Mouse (Mus musculus): ENCODE results near the gene Tll2. TPM values are rescaled to one million over a fixed set of nuclear protein-coding genes. Genes with fewer than 3 reads are reported as not detected.

The Tll2 gene
- polyA plus RNA-seq, 1 experiment = not detected

DNA sequence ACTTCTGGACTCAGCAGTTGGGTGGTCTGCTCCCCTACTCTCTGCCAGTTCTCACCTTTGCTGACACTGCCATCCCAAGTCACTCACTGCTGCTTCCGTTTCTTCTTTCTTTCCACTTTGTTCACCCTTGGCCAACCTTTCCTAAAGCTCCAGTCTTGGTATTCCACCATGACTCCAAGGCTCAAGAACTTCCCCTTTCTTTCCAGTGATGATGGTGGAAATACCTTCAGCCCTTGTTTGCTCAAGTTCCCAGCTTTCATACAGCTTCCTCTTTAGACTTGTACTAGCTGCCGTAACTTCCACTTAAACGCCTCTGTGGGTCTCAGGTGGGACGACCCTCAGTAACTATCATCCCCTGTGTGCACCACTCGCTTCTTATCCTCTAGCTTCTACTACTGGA lies 35.4 kb upstream of the Tll2 start:
- H3K27me3 ChIP-seq (ENCODE audit: control insufficient read depth, insufficient read depth, insufficient read length) = no peaks in the 10 kb centered on the region
- H3ac ChIP-seq (ENCODE audit: control insufficient read depth, insufficient read length, low read depth) = no peak overlapping the region
- peaks cover 90% of the 10 kb centered on the region for H3K36me3 ChIP-seq (ENCODE audit: control insufficient read depth, insufficient read depth)
- TF ChIP-seq USF1 (IDR thresholded peaks at IDR 0.05; ENCODE audit: low read depth) = no peak
- no peak for TF ChIP-seq CEBPB (IDR thresholded peaks at IDR 0.05; ENCODE audit: low read depth)
- no peak for TF ChIP-seq MYOG (IDR thresholded peaks at IDR 0.05; ENCODE audit: control insufficient read depth, extremely low read depth, insufficient read length)
- no peak for TF ChIP-seq MYOD1 (IDR thresholded peaks at IDR 0.05; ENCODE audit: control insufficient read depth, insufficient read length, low read depth)
- no peak for TF ChIP-seq CTCF (IDR thresholded peaks at IDR 0.05; ENCODE audit: control insufficient read depth, insufficient read depth, insufficient read length)
- TF ChIP-seq FOSL1 (IDR thresholded peaks at IDR 0.05; ENCODE audit: insufficient read depth, low read length, poor library complexity, severe bottlenecking) = no peak
- TF ChIP-seq MAX (IDR thresholded peaks at IDR 0.05) = no peak
- H3K79me3 ChIP-seq (ENCODE audit: low read depth) = peaks cover 2% of the 10 kb centered on the region
- H3K79me2 ChIP-seq (ENCODE audit: control insufficient read depth, insufficient read depth) = peaks cover 5% of the 10 kb centered on the region
- no peak overlapping the region for H3K4me3 ChIP-seq (ENCODE audit: insufficient read depth, poor library complexity, severe bottlenecking)

DNA sequence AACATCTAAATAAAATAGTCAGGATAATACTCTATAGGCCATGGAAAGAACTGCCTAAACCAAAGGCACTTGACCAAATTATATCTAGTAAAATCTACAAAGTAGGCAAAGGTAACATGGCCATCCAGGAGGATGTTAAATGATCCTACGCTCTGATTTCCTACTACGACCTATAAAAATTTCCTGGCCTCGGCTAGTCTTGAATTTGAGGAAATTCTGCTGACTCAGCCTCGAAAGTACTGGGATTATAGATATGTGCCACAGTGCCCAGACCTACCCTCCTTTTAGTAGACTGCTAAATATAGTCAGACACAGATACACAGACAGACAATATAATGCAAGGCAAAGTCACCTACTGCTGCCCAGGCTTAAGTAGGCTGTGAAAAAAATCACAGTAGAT lies 27.1 kb upstream of the Tll2 start:
- peaks cover 76% of the 10 kb centered on the region for H3K36me3 ChIP-seq (ENCODE audit: control insufficient read depth, insufficient read depth)
- H3K79me2 ChIP-seq (ENCODE audit: control insufficient read depth, insufficient read depth) = peaks cover 15% of the 10 kb centered on the region
- no peaks in the 10 kb centered on the region for H3K27me3 ChIP-seq (ENCODE audit: control insufficient read depth, insufficient read depth, insufficient read length)
- TF ChIP-seq CTCF (IDR thresholded peaks at IDR 0.05; ENCODE audit: control insufficient read depth, insufficient read depth, insufficient read length) = no peak
- TF ChIP-seq FOSL1 (IDR thresholded peaks at IDR 0.05; ENCODE audit: insufficient read depth, low read length, poor library complexity, severe bottlenecking) = no peak
- no peak for TF ChIP-seq MYOD1 (IDR thresholded peaks at IDR 0.05; ENCODE audit: control insufficient read depth, insufficient read length, low read depth)
- no peak for TF ChIP-seq MYOG (IDR thresholded peaks at IDR 0.05; ENCODE audit: control insufficient read depth, extremely low read depth, insufficient read length)
- TF ChIP-seq CEBPB (IDR thresholded peaks at IDR 0.05; ENCODE audit: low read depth) = no peak
- no peak for TF ChIP-seq USF1 (IDR thresholded peaks at IDR 0.05; ENCODE audit: low read depth)
- TF ChIP-seq MAX (IDR thresholded peaks at IDR 0.05) = no peak
- H3K4me3 ChIP-seq (ENCODE audit: insufficient read depth, poor library complexity, severe bottlenecking) = no peak overlapping the region
- no peaks in the 10 kb centered on the region for H3K79me3 ChIP-seq (ENCODE audit: low read depth)
- no peak overlapping the region for H3ac ChIP-seq (ENCODE audit: control insufficient read depth, insufficient read length, low read depth)

DNA sequence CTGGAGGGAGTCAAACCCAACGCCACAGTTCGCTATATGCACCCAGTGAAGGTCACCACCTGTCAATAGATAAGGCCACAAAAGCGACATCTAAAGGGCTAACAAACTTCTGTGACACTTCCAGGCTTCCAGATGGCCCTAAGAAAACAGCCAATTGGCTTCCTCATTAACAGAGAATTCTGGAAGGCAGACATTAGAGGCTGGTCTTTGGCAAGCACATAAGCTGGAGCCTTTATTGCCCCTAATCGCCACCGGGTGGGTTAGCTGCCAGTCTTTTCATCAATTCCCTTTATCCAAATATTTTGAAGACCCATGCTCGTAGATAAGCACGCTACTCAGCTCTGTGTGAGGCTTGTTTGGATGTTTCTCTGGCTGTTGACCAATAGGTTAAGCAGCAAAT lies 1.7 kb upstream of the Tll2 start:
- H3K36me3 ChIP-seq (ENCODE audit: control insufficient read depth, insufficient read depth) = peaks cover 19% of the 10 kb centered on the region
- H3K27me3 ChIP-seq (ENCODE audit: control insufficient read depth, insufficient read depth, insufficient read length) = peaks cover 5% of the 10 kb centered on the region
- TF ChIP-seq MAX (IDR thresholded peaks at IDR 0.05) (no peak), CEBPB (IDR thresholded peaks at IDR 0.05; ENCODE audit: low read depth) (no peak), CTCF (IDR thresholded peaks at IDR 0.05; ENCODE audit: control insufficient read depth, insufficient read depth, insufficient read length) (no peak), MYOD1 (IDR thresholded peaks at IDR 0.05; ENCODE audit: control insufficient read depth, insufficient read length, low read depth) (no peak), MYOG (IDR thresholded peaks at IDR 0.05; ENCODE audit: control insufficient read depth, extremely low read depth, insufficient read length) (no peak)
- no peak overlapping the region for H3K4me3 ChIP-seq (ENCODE audit: insufficient read depth, poor library complexity, severe bottlenecking)
- H3ac ChIP-seq (ENCODE audit: control insufficient read depth, insufficient read length, low read depth) = no peak overlapping the region
- H3K79me2 ChIP-seq (ENCODE audit: control insufficient read depth, insufficient read depth) = no peaks in the 10 kb centered on the region
- H3K79me3 ChIP-seq (ENCODE audit: low read depth) = no peaks in the 10 kb centered on the region

DNA sequence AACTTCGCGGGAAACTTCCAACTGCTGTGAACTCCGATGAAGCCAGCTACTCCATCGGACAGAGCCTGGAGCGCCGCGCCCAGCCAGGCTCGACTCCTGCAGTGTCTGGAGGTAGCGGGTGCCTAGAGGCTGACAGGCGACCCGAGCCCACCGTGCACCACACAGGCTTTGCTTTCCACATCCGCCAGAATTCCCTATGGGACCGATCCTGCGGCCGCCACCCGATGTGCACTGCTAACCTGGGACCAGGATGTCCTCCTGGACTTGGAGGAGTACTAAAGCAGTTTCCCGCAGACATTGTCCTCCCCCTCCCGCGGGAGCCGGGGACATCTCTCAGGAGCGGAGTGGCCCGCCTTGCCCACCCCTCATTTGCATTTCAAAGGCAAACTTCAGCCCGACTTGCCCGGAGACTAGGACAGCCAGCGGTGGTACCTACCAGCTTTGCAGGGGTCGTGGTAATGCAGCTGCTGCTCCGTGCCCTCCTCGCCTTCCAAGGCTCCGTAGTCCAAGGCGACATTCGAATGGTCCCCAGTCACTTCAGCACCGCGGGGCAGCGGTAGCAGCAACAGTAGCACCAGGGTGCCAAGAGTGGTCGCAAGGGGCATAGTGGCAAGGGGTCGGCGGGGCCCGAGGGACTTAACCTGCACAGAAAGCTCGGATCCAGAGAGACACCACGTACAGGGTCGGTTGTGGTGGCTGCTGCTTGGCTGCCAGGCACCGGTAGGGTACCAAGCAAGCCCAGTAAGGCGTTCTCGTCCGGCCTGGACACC lies 409 bp downstream of the Tll2 start:
- H3ac ChIP-seq (ENCODE audit: control insufficient read depth, insufficient read length, low read depth) = no peak overlapping the region
- H3K79me2 ChIP-seq (ENCODE audit: control insufficient read depth, insufficient read depth) = no peaks in the 10 kb centered on the region
- peaks cover 20% of the 10 kb centered on the region for H3K27me3 ChIP-seq (ENCODE audit: control insufficient read depth, insufficient read depth, insufficient read length)
- TF ChIP-seq MAX (IDR thresholded peaks at IDR 0.05) = no peak
- no peak for TF ChIP-seq CTCF (IDR thresholded peaks at IDR 0.05; ENCODE audit: control insufficient read depth, insufficient read depth, insufficient read length)
- no peak for TF ChIP-seq MYOD1 (IDR thresholded peaks at IDR 0.05; ENCODE audit: control insufficient read depth, insufficient read length, low read depth)
- TF ChIP-seq FOSL1 (IDR thresholded peaks at IDR 0.05; ENCODE audit: insufficient read depth, low read length, poor library complexity, severe bottlenecking) = no peak
- TF ChIP-seq MYOG (IDR thresholded peaks at IDR 0.05; ENCODE audit: control insufficient read depth, extremely low read depth, insufficient read length) = no peak
- no peak for TF ChIP-seq CEBPB (IDR thresholded peaks at IDR 0.05; ENCODE audit: low read depth)
- no peak for TF ChIP-seq USF1 (IDR thresholded peaks at IDR 0.05; ENCODE audit: low read depth)
- H3K79me3 ChIP-seq (ENCODE audit: low read depth) = no peaks in the 10 kb centered on the region
- H3K4me3 ChIP-seq (ENCODE audit: insufficient read depth, poor library complexity, severe bottlenecking) = no peak overlapping the region
- peaks cover 2% of the 10 kb centered on the region for H3K36me3 ChIP-seq (ENCODE audit: control insufficient read depth, insufficient read depth)

DNA sequence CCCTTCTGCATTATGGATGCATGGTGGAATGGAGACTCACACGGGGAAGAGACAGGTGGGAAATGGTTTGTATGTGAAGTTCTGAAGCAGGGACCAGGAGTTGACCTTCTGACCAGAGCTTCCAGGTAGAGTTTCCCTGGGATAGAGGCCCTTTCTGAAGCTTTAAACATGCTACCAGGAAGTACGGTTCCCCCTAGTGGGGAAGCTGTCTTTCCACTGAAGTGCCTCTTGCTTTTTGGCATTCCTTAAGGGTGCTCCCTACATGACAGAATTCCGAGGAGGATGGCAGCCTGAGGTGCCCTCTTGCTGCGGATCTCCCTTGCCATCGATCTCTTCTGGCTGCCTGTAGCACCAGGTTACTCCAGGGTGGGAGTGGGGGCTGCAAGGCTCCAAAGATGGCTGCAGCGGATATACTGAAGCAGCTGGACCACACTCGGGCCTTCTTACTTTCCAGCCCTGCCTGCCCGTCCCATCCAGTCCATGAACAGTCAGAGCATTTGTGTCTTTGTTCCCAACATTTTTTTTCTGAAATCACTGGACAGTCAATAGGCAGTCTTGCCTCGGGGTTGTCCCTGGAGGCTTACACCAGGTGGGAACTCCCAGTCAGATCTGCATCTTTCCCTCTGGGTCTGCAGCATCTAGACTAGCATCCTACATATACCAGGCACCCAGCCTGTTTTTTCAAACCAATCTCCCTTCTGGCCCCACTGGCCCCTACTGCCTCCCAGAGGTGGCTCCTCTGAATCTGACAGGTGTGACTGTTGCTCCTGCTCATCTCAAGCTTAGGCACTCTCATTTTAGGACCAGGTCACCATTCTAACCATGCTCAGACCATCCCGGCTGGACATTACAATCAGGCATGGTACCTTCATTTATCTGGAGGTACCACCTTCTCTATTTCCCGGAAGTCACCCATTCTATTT lies 2.2 kb downstream of the Tll2 start:
- TF ChIP-seq CEBPB (IDR thresholded peaks at IDR 0.05; ENCODE audit: low read depth) = no peak
- no peak for TF ChIP-seq MYOD1 (IDR thresholded peaks at IDR 0.05; ENCODE audit: control insufficient read depth, insufficient read length, low read depth)
- TF ChIP-seq FOSL1 (IDR thresholded peaks at IDR 0.05; ENCODE audit: insufficient read depth, low read length, poor library complexity, severe bottlenecking) = no peak
- no peak for TF ChIP-seq CTCF (IDR thresholded peaks at IDR 0.05; ENCODE audit: control insufficient read depth, insufficient read depth, insufficient read length)
- TF ChIP-seq MYOG (IDR thresholded peaks at IDR 0.05; ENCODE audit: control insufficient read depth, extremely low read depth, insufficient read length) = no peak
- no peak for TF ChIP-seq USF1 (IDR thresholded peaks at IDR 0.05; ENCODE audit: low read depth)
- TF ChIP-seq MAX (IDR thresholded peaks at IDR 0.05) = no peak
- no peaks in the 10 kb centered on the region for H3K36me3 ChIP-seq (ENCODE audit: control insufficient read depth, insufficient read depth)
- H3ac ChIP-seq (ENCODE audit: control insufficient read depth, insufficient read length, low read depth) = no peak overlapping the region
- peaks cover 38% of the 10 kb centered on the region for H3K27me3 ChIP-seq (ENCODE audit: control insufficient read depth, insufficient read depth, insufficient read length)
- no peaks in the 10 kb centered on the region for H3K79me2 ChIP-seq (ENCODE audit: control insufficient read depth, insufficient read depth)
- no peaks in the 10 kb centered on the region for H3K79me3 ChIP-seq (ENCODE audit: low read depth)
- H3K4me3 ChIP-seq (ENCODE audit: insufficient read depth, poor library complexity, severe bottlenecking) = no peak overlapping the region

Measured in C2C12 (cell line).